ENCODE assay signal across 8 mouse cellular contexts in the genomic region with DNA sequence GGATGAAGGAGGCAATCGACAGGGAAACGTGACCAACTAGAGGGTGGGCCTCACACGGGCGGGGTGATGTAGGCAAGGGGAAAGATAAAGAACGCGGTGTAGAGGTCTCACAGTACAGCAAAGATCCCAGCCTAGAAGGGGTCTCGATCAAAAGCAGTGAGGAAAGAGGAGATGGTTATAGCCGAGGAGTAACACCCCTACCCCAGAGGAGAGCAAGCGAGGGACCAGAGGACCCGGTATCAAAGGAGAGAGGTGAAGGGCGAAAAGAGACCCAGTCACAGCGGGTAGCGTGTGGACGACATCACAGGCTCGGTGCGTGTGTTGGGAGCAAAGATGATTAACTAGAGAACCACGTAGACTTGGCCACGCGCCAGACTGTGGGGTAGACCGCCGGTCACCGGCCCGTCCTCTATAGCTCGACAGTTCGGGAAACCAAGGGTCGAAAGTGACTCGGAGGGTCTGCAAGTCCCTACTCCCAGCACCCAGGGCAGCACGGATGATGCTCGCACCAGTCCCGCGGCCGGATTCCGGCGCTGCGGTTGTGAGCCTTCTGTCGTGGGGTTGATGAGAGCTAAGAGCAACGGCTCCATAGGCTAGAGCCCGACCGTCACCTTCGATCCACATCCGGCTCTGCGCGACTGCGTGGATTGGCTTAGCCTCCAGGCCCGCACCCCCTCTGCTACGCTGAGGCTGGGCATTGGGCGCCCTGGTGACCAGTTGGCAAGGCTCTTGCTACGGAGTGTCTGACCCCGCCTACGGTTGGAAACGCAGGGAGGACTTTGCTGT. TPM values are rescaled to one million over a fixed set of nuclear protein-coding genes. Genes with fewer than 3 reads are reported as not detected.
DNase-seq lines count a peak whose midpoint lies in the region; ATAC-seq and TF ChIP-seq lines count a peak whose summit lies in the region.

No protein-coding gene starts in this region.

- ATAC-seq in cerebellum, adult (ENCODE audit: insufficient number of reproducible peaks, low FRiP score, low TSS enrichment) = peak; percentile 98
- ATAC-seq in forebrain, embryonic 12.5 days (ENCODE audit: low FRiP score) = peak; percentile 97
- peak; percentile 96 for ATAC-seq in heart, embryonic 15.5 days (replicated peaks; ENCODE audit: insufficient number of reproducible peaks, insufficient read depth, low FRiP score, low read depth)

- H3K4me1 ChIP-seq in forebrain, embryonic 12.5 days = no peaks in the 10 kb centered on the region
- H3K4me1 ChIP-seq in heart, embryonic 15.5 days (replicated peaks) = peaks cover 8% of the 10 kb centered on the region; the same call in 1 of the 2 replicates
- H3K4me1 ChIP-seq in liver, adult 2 months (ENCODE audit: control insufficient read depth, insufficient read depth, low read length) = peaks cover 5% of the 10 kb centered on the region; the same call in 1 of the 2 replicates

- TF ChIP-seq CTCF in liver, adult 2 months (IDR thresholded peaks at IDR 0.05; ENCODE audit: low read depth, low read length) = no peak

- H3K4me2 ChIP-seq in forebrain, embryonic 12.5 days = peak overlapping the region; percentile 64
- H3K4me2 ChIP-seq in heart, embryonic 15.5 days = peak overlapping the region; percentile 89

- WGBS in forebrain, embryonic 12.5 days = 23% methylated on average over 51 of the region's 51 CpGs
- 12% methylated on average over 51 of the region's 51 CpGs for WGBS in heart, embryonic 15.5 days
- 16% methylated on average over 51 of the region's 51 CpGs for WGBS in liver, adult 2 months

- H3K27me3 ChIP-seq in forebrain, embryonic 12.5 days = 0 out of 2 replicates have a peak, but pooled peaks cover 3% of the 10 kb centered on the region
- no peaks in the 10 kb centered on the region for H3K27me3 ChIP-seq in heart, embryonic 15.5 days
- H3K27me3 ChIP-seq in liver, adult 2 months (ENCODE audit: control insufficient read depth, insufficient read depth, low read length) = 0 out of 2 replicates have a peak, but pooled peaks cover 5% of the 10 kb centered on the region

- DNase-seq in B cell, adult 2 months = peak; percentile 29 to 45
- DNase-seq in kidney, postnatal 10 days = peak; percentile 86
- peak; percentile 77 for DNase-seq in liver, adult 2 months (ENCODE audit: extremely low read depth, low read depth, low spot score)
- peak; percentile 35 to 65 for DNase-seq in monocyte, adult 2 months (ENCODE audit: low read depth in 1 of 2, low spot score in 2 of 2)
- DNase-seq in spleen, postnatal 36 days (ENCODE audit: low spot score in 2 of 2) = peak; percentile 49 to 55

- no peak overlapping the region for H3K27ac ChIP-seq in forebrain, embryonic 12.5 days
- no peak overlapping the region for H3K27ac ChIP-seq in heart, embryonic 15.5 days
- no peak overlapping the region for H3K27ac ChIP-seq in liver, adult 2 months (replicated peaks; ENCODE audit: insufficient read depth, low read depth, low read length)

- H3K79me2 ChIP-seq in liver, adult 2 months (ENCODE audit: control insufficient read depth, insufficient read depth, low read length) = no peaks in the 10 kb centered on the region

- peak overlapping the region; percentile 47 for H3K4me3 ChIP-seq in forebrain, embryonic 12.5 days (replicated peaks)
- peak overlapping the region; percentile 60 for H3K4me3 ChIP-seq in heart, embryonic 15.5 days
- H3K4me3 ChIP-seq in liver, adult 2 months (ENCODE audit: insufficient read depth, low read depth, low read length) = peak overlapping the region; percentile 85

- no peak for TF ChIP-seq POLR2A in liver, adult 2 months (IDR thresholded peaks at IDR 0.05; ENCODE audit: extremely low read depth, insufficient read depth, low read length)

- peak overlapping the region; percentile 45 for H3K9ac ChIP-seq in forebrain, embryonic 12.5 days
- peak overlapping the region; percentile 57 for H3K9ac ChIP-seq in heart, embryonic 15.5 days
- peak overlapping the region; percentile 70 for H3K9ac ChIP-seq in liver, adult 2 months (ENCODE audit: low read depth, low read length)

- no peaks in the 10 kb centered on the region for H3K9me3 ChIP-seq in forebrain, embryonic 12.5 days
- H3K9me3 ChIP-seq in heart, embryonic 15.5 days (replicated peaks) = no peaks in the 10 kb centered on the region

- no peaks in the 10 kb centered on the region for H3K36me3 ChIP-seq in forebrain, embryonic 12.5 days (replicated peaks)
- H3K36me3 ChIP-seq in heart, embryonic 15.5 days = no peaks in the 10 kb centered on the region
- H3K36me3 ChIP-seq in liver, adult 2 months (ENCODE audit: control insufficient read depth, insufficient read depth, low read length) = no peaks in the 10 kb centered on the region

RNA-seq across cellular contexts. Expression of a gene that starts 22.2 kb away (rescaled TPM):
- polyA plus RNA-seq in forebrain, embryonic 12.5 days (2016; fragmentation: Nextera tagmentation; extraction: Ambion mirVana) = not detected in 2 replicates
- not detected in 2 replicates for polyA plus RNA-seq in heart, embryonic 15.5 days (2015; fragmentation: Nextera tagmentation; extraction: Ambion mirVana)
- not detected in 2 replicates for total RNA-seq in liver, adult 2 months (2014; rRNA removed)
- not detected in 2 replicates for polyA plus RNA-seq in liver, adult 2 months (2012; rRNA removed)

RNA-seq across cellular contexts. Expression of a gene that starts 22.2 kb away (rescaled TPM):
- not detected in 2 replicates for polyA plus RNA-seq in forebrain, embryonic 12.5 days (2016; fragmentation: Nextera tagmentation; extraction: Ambion mirVana)
- 0.11 and 0.44 TPM in 2 replicates for polyA plus RNA-seq in heart, embryonic 15.5 days (2015; fragmentation: Nextera tagmentation; extraction: Ambion mirVana)
- total RNA-seq in liver, adult 2 months (2014; rRNA removed) = 2.3 and 2.7 TPM in 2 replicates
- polyA plus RNA-seq in liver, adult 2 months (2012; rRNA removed) = 0.49 and 0.98 TPM in 2 replicates

RNA-seq across cellular contexts. Expression of a gene that starts 26.1 kb away (rescaled TPM):
- polyA plus RNA-seq in forebrain, embryonic 12.5 days (2016; fragmentation: Nextera tagmentation; extraction: Ambion mirVana) = not detected in 2 replicates
- 0.38 and 0.58 TPM in 2 replicates for polyA plus RNA-seq in heart, embryonic 15.5 days (2015; fragmentation: Nextera tagmentation; extraction: Ambion mirVana)
- 6.3 and 8.5 TPM in 2 replicates for total RNA-seq in liver, adult 2 months (2014; rRNA removed)
- 1.9 and 4.7 TPM in 2 replicates for polyA plus RNA-seq in liver, adult 2 months (2012; rRNA removed)

RNA-seq across cellular contexts. Expression of a gene that starts 54.8 kb away (rescaled TPM):
- polyA plus RNA-seq in forebrain, embryonic 12.5 days (2016; fragmentation: Nextera tagmentation; extraction: Ambion mirVana) = 0.83 and 1.4 TPM in 2 replicates
- polyA plus RNA-seq in heart, embryonic 15.5 days (2015; fragmentation: Nextera tagmentation; extraction: Ambion mirVana) = 0.66 and 0.79 TPM in 2 replicates
- total RNA-seq in liver, adult 2 months (2014; rRNA removed) = not detected in 2 replicates
- polyA plus RNA-seq in liver, adult 2 months (2012; rRNA removed) = not detected in 2 replicates
